Mouse (Mus musculus): ENCODE measurements around the gene Dhx33. TPM values are rescaled to one million over a fixed set of nuclear protein-coding genes. Genes with fewer than 3 reads are reported as not detected.

The Dhx33 gene
- polyA plus RNA-seq, 2 experiments = 4.9 to 6.2 TPM

DNA sequence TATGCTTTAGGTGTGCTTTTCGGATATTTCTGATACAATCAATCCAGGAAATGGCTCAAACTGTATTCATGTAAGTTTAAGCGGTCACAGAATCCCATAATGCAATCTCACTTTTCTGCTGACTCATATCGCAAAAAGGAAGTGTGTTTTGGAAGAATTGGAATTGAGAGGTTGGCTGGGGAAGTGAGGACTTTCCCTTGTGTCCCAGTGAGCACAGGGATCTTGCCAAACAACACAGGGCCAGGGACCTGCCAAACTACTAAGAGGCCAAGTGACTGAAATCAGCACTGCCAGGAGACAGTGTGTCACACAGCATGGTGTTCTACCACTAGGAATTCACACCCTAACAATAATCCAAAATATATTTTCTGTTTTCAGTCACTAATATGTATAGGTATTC, 4.1 kb upstream of the Dhx33 start:
- H3K27me3 ChIP-seq (ENCODE audit: control insufficient read depth, insufficient read depth, low read length) = no peaks in the 10 kb centered on the region
- no peak for TF ChIP-seq CTCF (IDR thresholded peaks at IDR 0.05; ENCODE audit: low read depth)
- TF ChIP-seq EP300 (IDR thresholded peaks at IDR 0.05; ENCODE audit: low read depth) = no peak
- 76% methylated on average over 3 of the region's 3 CpGs for WGBS (ENCODE audit: insufficient replicate concordance)
- no peak overlapping the region for H3K4me2 ChIP-seq (ENCODE audit: low read depth)
- peaks cover 0 to 3% of the 10 kb centered on the region in 2 experiments; a peak in 3 of 4 replicates for H3K4me1 ChIP-seq (replicated peaks; ENCODE audit: control insufficient read depth in 2 of 2, insufficient read depth in 2 of 2, low read length in 1 of 2)
- no peak overlapping the region for H3K4me3 ChIP-seq (ENCODE audit: insufficient read depth in 1 of 2, low read depth in 2 of 2, low read length in 2 of 2)
- DNase-seq (ENCODE audit: low read depth in 3 of 3, low spot score in 3 of 3) (no peak), ATAC-seq (ENCODE audit: insufficient read depth) (no peak)
- peaks cover 35% of the 10 kb centered on the region for H3K36me3 ChIP-seq (replicated peaks; ENCODE audit: control insufficient read depth, insufficient read depth, low read depth)
- no peaks in the 10 kb centered on the region for H3K9me3 ChIP-seq (ENCODE audit: control insufficient read depth, low read length)
- H3K27ac ChIP-seq = no peak overlapping the region
- no peak overlapping the region for H3K9ac ChIP-seq (replicated peaks)

DNA sequence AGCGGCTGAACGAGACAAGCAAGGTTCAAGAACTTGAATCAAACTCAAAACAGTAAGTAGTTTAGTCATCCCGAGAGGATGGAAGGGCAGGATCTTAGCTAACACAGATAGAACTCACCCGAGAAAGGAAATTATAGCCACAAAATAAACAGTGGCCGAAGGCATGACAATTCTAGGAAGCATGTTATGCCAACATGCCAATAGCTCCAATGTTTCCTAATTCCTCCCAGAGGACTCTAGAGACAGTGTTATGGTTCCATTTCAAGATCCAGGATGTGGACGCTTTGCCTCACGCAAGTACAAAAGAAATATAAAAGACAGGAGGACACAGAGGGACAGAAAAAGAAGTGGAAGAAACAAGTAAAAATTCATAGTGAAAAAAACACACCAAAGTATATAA, 3.6 kb upstream of the Dhx33 start:
- Histone ChIP-seq H3K4me2 (ENCODE audit: low read depth) (no peak overlapping the region), H3K4me3 (ENCODE audit: insufficient read depth in 1 of 2, low read depth in 2 of 2, low read length in 2 of 2) (no peak overlapping the region), H3K9me3 (ENCODE audit: control insufficient read depth, low read length) (no peaks in the 10 kb centered on the region), H3K9ac (replicated peaks) (no peak overlapping the region), H3K36me3 (replicated peaks; ENCODE audit: control insufficient read depth, insufficient read depth, low read depth) (peaks cover 33% of the 10 kb centered on the region), H3K4me1 (replicated peaks; ENCODE audit: control insufficient read depth in 2 of 2, insufficient read depth in 2 of 2, low read length in 1 of 2) (peaks cover 3% of the 10 kb centered on the region in 2 experiments), H3K27me3 (ENCODE audit: control insufficient read depth, insufficient read depth, low read length) (no peaks in the 10 kb centered on the region), H3K27ac (no peak overlapping the region)
- TF ChIP-seq EP300 (IDR thresholded peaks at IDR 0.05; ENCODE audit: low read depth) (no peak), CTCF (IDR thresholded peaks at IDR 0.05; ENCODE audit: low read depth) (no peak)
- 79% methylated on average over 7 of the region's 7 CpGs for WGBS (ENCODE audit: insufficient replicate concordance)
- no peak for ATAC-seq (ENCODE audit: insufficient read depth)
- no peak for DNase-seq (ENCODE audit: low read depth in 3 of 3, low spot score in 3 of 3)

DNA sequence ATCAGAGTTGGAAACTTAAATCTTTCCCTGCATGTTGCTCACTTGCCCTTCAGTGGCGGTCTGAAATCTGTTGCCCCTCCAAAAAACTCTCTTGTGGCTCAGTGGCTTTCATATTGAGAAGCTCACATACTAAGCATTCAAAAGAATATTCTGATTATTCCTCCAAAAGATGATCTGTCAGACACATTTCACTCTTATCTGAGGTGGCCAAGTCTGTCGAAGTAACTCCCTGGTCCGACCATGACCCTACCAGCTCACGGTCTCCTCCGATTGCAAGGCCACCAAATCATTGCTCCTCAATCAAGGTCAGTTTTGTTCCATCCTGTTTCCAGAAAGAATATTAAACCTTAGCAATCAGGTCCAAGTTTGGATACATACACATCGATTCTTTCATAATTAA, 2.8 kb upstream of the Dhx33 start:
- H3K27ac ChIP-seq = no peak overlapping the region
- H3K4me2 ChIP-seq (ENCODE audit: low read depth) = no peak overlapping the region
- no peaks in the 10 kb centered on the region for H3K9me3 ChIP-seq (ENCODE audit: control insufficient read depth, low read length)
- no peaks in the 10 kb centered on the region for H3K27me3 ChIP-seq (ENCODE audit: control insufficient read depth, insufficient read depth, low read length)
- no peak for DNase-seq (ENCODE audit: low read depth in 3 of 3, low spot score in 3 of 3)
- H3K36me3 ChIP-seq (replicated peaks; ENCODE audit: control insufficient read depth, insufficient read depth, low read depth) = peaks cover 26% of the 10 kb centered on the region
- ATAC-seq (ENCODE audit: insufficient read depth) = no peak
- H3K4me3 ChIP-seq (ENCODE audit: insufficient read depth in 1 of 2, low read depth in 2 of 2, low read length in 2 of 2) = no peak overlapping the region
- H3K9ac ChIP-seq (replicated peaks) = no peak overlapping the region
- H3K4me1 ChIP-seq (replicated peaks; ENCODE audit: control insufficient read depth in 2 of 2, insufficient read depth in 2 of 2, low read length in 1 of 2) = peaks cover 8 to 9% of the 10 kb centered on the region in 2 experiments
- 80% methylated on average over 6 of the region's 6 CpGs for WGBS (ENCODE audit: insufficient replicate concordance)
- no peak for TF ChIP-seq CTCF (IDR thresholded peaks at IDR 0.05; ENCODE audit: low read depth)
- no peak for TF ChIP-seq EP300 (IDR thresholded peaks at IDR 0.05; ENCODE audit: low read depth)

DNA sequence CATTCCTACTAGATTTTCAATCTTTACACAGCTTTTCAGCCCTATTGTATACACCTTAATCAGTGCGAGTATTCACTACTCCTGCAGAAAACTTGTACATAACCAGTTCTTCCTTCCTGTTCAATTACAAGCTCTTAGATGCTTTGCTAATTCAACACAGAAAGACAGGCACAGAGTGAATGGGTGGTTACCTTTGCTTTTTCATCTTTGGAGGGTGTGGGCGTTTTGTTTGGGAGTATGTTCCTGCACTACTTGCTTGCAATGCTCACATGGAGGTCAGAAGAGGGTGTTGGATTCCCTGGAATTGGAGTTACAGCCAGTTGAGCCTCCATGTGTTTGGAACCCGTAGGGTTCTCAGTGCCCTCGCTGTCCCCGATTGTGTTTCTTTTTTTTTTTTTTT, 809 bp upstream of the Dhx33 start:
- H3K4me3 ChIP-seq (ENCODE audit: insufficient read depth in 1 of 2, low read depth in 2 of 2, low read length in 2 of 2) = peak overlapping the region; percentile 74 to 92; a peak in 3 of 4 replicates
- ATAC-seq (ENCODE audit: insufficient read depth) (no peak), DNase-seq (ENCODE audit: low read depth in 3 of 3, low spot score in 3 of 3) (no peak)
- peak overlapping the region; percentile 93 for H3K4me2 ChIP-seq (ENCODE audit: low read depth)
- no peak for TF ChIP-seq EP300 (IDR thresholded peaks at IDR 0.05; ENCODE audit: low read depth)
- no peak for TF ChIP-seq CTCF (IDR thresholded peaks at IDR 0.05; ENCODE audit: low read depth)
- H3K27ac ChIP-seq = 0 out of 2 replicates have a peak overlapping the region, but pooled peaks have one; percentile 7
- H3K9ac ChIP-seq (replicated peaks) = 0 out of 2 replicates have a peak overlapping the region, but pooled peaks have one; percentile 20
- H3K4me1 ChIP-seq (replicated peaks; ENCODE audit: control insufficient read depth in 2 of 2, insufficient read depth in 2 of 2, low read length in 1 of 2) = peaks cover 8 to 9% of the 10 kb centered on the region in 2 experiments
- WGBS (ENCODE audit: insufficient replicate concordance) = 49% methylated on average over 5 of the region's 5 CpGs
- H3K36me3 ChIP-seq (replicated peaks; ENCODE audit: control insufficient read depth, insufficient read depth, low read depth) = peaks cover 12% of the 10 kb centered on the region
- H3K9me3 ChIP-seq (ENCODE audit: control insufficient read depth, low read length) = no peaks in the 10 kb centered on the region
- H3K27me3 ChIP-seq (ENCODE audit: control insufficient read depth, insufficient read depth, low read length) = no peaks in the 10 kb centered on the region

DNA sequence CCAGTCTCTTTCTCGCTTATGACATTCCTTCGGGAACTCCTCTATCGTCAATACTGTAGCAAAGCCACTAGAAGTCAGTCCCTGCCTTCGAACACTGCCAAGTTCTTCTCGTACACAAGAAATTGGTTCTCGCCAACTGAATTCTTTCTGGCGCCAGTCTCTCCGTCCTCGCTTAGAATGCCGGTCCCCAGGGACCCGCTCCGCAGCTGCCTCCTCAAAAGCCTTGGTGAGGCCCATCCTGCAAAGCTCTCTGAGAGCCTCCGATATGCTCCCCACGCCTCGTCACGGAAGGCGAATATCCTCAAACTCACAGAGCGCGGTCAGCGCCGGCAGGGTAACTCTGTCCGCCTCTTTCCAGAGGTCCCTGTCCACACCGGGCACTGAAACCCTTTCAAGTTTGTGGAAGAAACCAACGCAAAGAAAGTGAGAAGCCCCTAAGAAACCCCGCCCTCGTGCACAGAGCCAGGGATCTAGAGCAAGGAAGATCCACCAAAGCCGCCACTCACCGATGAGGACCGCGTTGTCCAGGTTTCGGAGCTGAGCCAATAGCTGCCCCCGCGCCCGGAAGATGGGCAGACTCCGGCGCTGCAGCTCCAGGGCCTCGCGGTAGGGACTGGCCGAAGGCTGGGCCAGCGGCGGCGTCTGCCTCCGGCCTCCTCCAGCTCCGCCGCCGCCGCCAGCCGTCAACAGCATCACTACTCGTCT, 474 bp downstream of the Dhx33 start:
- ATAC-seq (ENCODE audit: insufficient read depth) = peak; percentile 78

More for the DNA sequence above, 474 bp downstream of the Dhx33 start:
- Histone ChIP-seq H3K4me1 (replicated peaks; ENCODE audit: control insufficient read depth in 2 of 2, insufficient read depth in 2 of 2, low read length in 1 of 2) (peaks cover 8 to 9% of the 10 kb centered on the region in 2 experiments), H3K4me3 (ENCODE audit: insufficient read depth in 1 of 2, low read depth in 2 of 2, low read length in 2 of 2) (peak overlapping the region; percentile 74 to 92), H3K36me3 (replicated peaks; ENCODE audit: control insufficient read depth, insufficient read depth, low read depth) (peaks cover 4% of the 10 kb centered on the region; the same call in 1 of the 2 replicates), H3K4me2 (ENCODE audit: low read depth) (peak overlapping the region; percentile 93), H3K9ac (replicated peaks) (peak overlapping the region; percentile 69), H3K9me3 (ENCODE audit: control insufficient read depth, low read length) (no peaks in the 10 kb centered on the region), H3K27ac (peak overlapping the region; percentile 24), H3K27me3 (ENCODE audit: control insufficient read depth, insufficient read depth, low read length) (no peaks in the 10 kb centered on the region)
- no peak for TF ChIP-seq EP300 (IDR thresholded peaks at IDR 0.05; ENCODE audit: low read depth)
- no peak for TF ChIP-seq CTCF (IDR thresholded peaks at IDR 0.05; ENCODE audit: low read depth)
- WGBS (ENCODE audit: insufficient replicate concordance) = under 1% methylated on average over 49 of the region's 49 CpGs
- peak; percentile 24 to 50 (median 41) for DNase-seq (ENCODE audit: low read depth in 3 of 3, low spot score in 3 of 3)
